Mouse (Mus musculus): ENCODE data around the gene Faap20. TPM values are rescaled to one million over a fixed set of nuclear protein-coding genes. Genes with fewer than 3 reads are reported as not detected.

The Faap20 gene
- polyA plus RNA-seq, 1 experiment from 2014 or later: 65.0 TPM

- Histone ChIP-seq H3K4me1 (ENCODE audit: control insufficient read depth, insufficient read depth, low read length) (peaks cover 22% of the 10 kb centered on the region), H3K9me3 (ENCODE audit: control insufficient read depth, low read depth, low read length) (no peaks in the 10 kb centered on the region), H3K4me3 (ENCODE audit: low read depth, low read length) (peak overlapping the region; percentile 25), H3K9ac (replicated peaks; ENCODE audit: low read depth, low read length) (peak overlapping the region; percentile 56), H3K27ac (ENCODE audit: low read length) (peak overlapping the region; percentile 97), H3K4me2 (replicated peaks; ENCODE audit: low read depth, low read length) (peak overlapping the region; percentile 54), H3K36me3 (ENCODE audit: control insufficient read depth, insufficient read depth, low read length) (no peaks in the 10 kb centered on the region), H3K27me3 (ENCODE audit: control insufficient read depth, insufficient read depth, low read length) (no peaks in the 10 kb centered on the region)
- ATAC-seq (ENCODE audit: insufficient number of reproducible peaks, insufficient read depth, low FRiP score, low read depth): no peak
- 31% methylated on average over 20 of the region's 20 CpGs for WGBS
Observed at GRCm38 (mm10) chr4:155223594-155224528, 25.7 kb upstream of the Faap20 start.

- Histone ChIP-seq H3K4me1 (ENCODE audit: control insufficient read depth, insufficient read depth, low read length) (peaks cover 6% of the 10 kb centered on the region; the same call in 1 of the 2 replicates), H3K36me3 (ENCODE audit: control insufficient read depth, insufficient read depth, low read length) (no peaks in the 10 kb centered on the region), H3K27ac (ENCODE audit: low read length) (no peak overlapping the region), H3K9me3 (ENCODE audit: control insufficient read depth, low read depth, low read length) (no peaks in the 10 kb centered on the region), H3K27me3 (ENCODE audit: control insufficient read depth, insufficient read depth, low read length) (no peaks in the 10 kb centered on the region), H3K4me2 (replicated peaks; ENCODE audit: low read depth, low read length) (no peak overlapping the region), H3K4me3 (ENCODE audit: low read depth, low read length) (no peak overlapping the region), H3K9ac (replicated peaks; ENCODE audit: low read depth, low read length) (no peak overlapping the region)
- ATAC-seq (ENCODE audit: insufficient number of reproducible peaks, insufficient read depth, low FRiP score, low read depth): no peak
- 78% methylated on average over 5 of the region's 5 CpGs for WGBS
Observed at GRCm38 (mm10) chr4:155225918-155226317, 23.7 kb upstream of the Faap20 start.

- no peak for ATAC-seq (ENCODE audit: insufficient number of reproducible peaks, insufficient read depth, low FRiP score, low read depth)
- no peak overlapping the region for H3K9ac ChIP-seq (replicated peaks; ENCODE audit: low read depth, low read length)
- no peaks in the 10 kb centered on the region for H3K27me3 ChIP-seq (ENCODE audit: control insufficient read depth, insufficient read depth, low read length)
- no peaks in the 10 kb centered on the region for H3K9me3 ChIP-seq (ENCODE audit: control insufficient read depth, low read depth, low read length)
- WGBS: 78% methylated on average over 4 of the region's 4 CpGs
- peaks cover 6% of the 10 kb centered on the region; the same call in 1 of the 2 replicates for H3K4me1 ChIP-seq (ENCODE audit: control insufficient read depth, insufficient read depth, low read length)
- H3K27ac ChIP-seq (ENCODE audit: low read length): no peak overlapping the region
- no peaks in the 10 kb centered on the region for H3K36me3 ChIP-seq (ENCODE audit: control insufficient read depth, insufficient read depth, low read length)
- no peak overlapping the region for H3K4me2 ChIP-seq (replicated peaks; ENCODE audit: low read depth, low read length)
- H3K4me3 ChIP-seq (ENCODE audit: low read depth, low read length): no peak overlapping the region
Observed at GRCm38 (mm10) chr4:155227986-155228385, 21.6 kb upstream of the Faap20 start.

- Histone ChIP-seq H3K9me3 (ENCODE audit: control insufficient read depth, low read depth, low read length) (no peaks in the 10 kb centered on the region), H3K36me3 (ENCODE audit: control insufficient read depth, insufficient read depth, low read length) (no peaks in the 10 kb centered on the region), H3K4me1 (ENCODE audit: control insufficient read depth, insufficient read depth, low read length) (peaks cover 10% of the 10 kb centered on the region), H3K27ac (ENCODE audit: low read length) (no peak overlapping the region), H3K4me2 (replicated peaks; ENCODE audit: low read depth, low read length) (no peak overlapping the region), H3K27me3 (ENCODE audit: control insufficient read depth, insufficient read depth, low read length) (no peaks in the 10 kb centered on the region), H3K4me3 (ENCODE audit: low read depth, low read length) (no peak overlapping the region), H3K9ac (replicated peaks; ENCODE audit: low read depth, low read length) (no peak overlapping the region)
- WGBS: 71% methylated on average over 5 of the region's 5 CpGs
- ATAC-seq (ENCODE audit: insufficient number of reproducible peaks, insufficient read depth, low FRiP score, low read depth): no peak
Observed at GRCm38 (mm10) chr4:155228461-155228860, 21.1 kb upstream of the Faap20 start.

DNA sequence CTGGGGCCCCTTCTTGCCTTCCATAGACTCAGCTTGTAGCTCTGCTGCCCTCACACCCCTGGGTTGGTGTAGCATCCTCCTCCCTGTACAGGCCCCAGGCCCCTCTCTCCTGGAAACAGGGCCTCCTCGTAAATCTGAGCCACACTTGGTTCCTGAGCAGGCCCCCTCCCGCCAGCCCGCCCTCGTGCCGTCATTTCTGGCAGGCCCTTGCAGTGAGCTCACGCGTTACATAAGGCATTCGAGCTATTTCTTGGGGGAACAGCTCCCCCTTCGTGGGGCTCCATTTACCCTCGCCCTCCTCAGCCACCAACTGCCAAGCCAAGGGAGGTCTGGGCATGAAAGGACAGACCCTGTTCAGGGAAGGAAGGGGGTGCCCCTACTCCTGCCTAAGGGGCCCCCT is 15.7 kb upstream of the Faap20 start:
- Histone ChIP-seq H3K27me3 (ENCODE audit: control insufficient read depth, insufficient read depth, low read length) (no peaks in the 10 kb centered on the region), H3K4me1 (ENCODE audit: control insufficient read depth, insufficient read depth, low read length) (peaks cover 39% of the 10 kb centered on the region), H3K4me2 (replicated peaks; ENCODE audit: low read depth, low read length) (0 out of 2 replicates have a peak overlapping the region, but pooled peaks have one; percentile 30), H3K9me3 (ENCODE audit: control insufficient read depth, low read depth, low read length) (no peaks in the 10 kb centered on the region), H3K36me3 (ENCODE audit: control insufficient read depth, insufficient read depth, low read length) (no peaks in the 10 kb centered on the region), H3K4me3 (ENCODE audit: low read depth, low read length) (no peak overlapping the region), H3K27ac (ENCODE audit: low read length) (peak overlapping the region; percentile 99), H3K9ac (replicated peaks; ENCODE audit: low read depth, low read length) (0 out of 2 replicates have a peak overlapping the region, but pooled peaks have one; percentile 10)
- 5% methylated on average over 10 of the region's 10 CpGs for WGBS
- ATAC-seq (ENCODE audit: insufficient number of reproducible peaks, insufficient read depth, low FRiP score, low read depth): peak; percentile 62; the same call in 1 of the 2 replicates

DNA sequence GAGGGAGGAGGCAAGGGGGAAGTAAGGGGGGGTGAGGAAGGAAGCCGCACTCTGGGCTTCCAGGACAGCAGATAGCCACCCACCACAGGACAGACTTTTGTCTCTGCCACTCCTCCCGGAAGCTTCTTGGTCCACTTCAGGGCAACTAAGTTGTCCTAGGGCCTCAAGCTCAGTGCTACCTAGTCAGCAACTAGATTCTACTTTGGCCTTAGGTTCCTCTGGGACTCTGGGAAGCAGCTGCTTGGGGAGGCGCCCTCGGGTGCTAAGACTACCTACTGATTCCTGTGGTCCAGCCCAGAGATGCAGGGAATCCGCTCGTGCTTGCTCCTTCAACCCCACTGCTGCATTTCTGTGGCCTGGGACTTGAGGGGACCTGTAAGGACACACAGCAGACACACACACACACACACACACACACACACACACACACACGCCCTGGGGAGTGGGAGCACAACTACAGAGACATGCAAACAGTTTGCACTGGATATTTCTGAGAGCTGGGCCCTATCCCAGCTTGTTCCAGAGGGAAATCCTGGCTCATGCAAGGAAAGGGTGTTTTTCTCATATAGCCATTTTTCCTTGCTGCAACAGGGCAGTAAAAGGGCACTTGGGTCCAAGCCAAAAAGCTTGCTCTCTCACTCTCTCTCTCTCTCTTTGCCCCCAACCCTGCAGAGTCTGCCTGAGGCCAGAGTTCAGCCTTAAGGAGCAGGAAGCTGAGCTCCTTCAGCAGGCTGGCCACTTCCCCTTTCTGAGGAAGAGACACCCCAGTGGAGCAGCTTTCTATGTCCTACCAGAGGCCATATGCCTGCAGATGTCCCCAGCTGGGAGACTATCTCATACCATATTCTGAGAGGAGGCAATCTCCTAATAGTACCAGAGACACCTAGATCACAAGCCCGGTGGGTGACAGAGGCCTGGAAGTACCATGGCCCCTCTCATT is 15.0 kb upstream of the Faap20 start:
- H3K4me1 ChIP-seq (ENCODE audit: control insufficient read depth, insufficient read depth, low read length): peaks cover 39% of the 10 kb centered on the region
- H3K9me3 ChIP-seq (ENCODE audit: control insufficient read depth, low read depth, low read length): no peaks in the 10 kb centered on the region
- 47% methylated on average over 8 of the region's 8 CpGs for WGBS
- no peak overlapping the region for H3K4me3 ChIP-seq (ENCODE audit: low read depth, low read length)
- H3K4me2 ChIP-seq (replicated peaks; ENCODE audit: low read depth, low read length): peak overlapping the region; percentile 30
- no peaks in the 10 kb centered on the region for H3K36me3 ChIP-seq (ENCODE audit: control insufficient read depth, insufficient read depth, low read length)
- 0 out of 2 replicates have a peak, but pooled peaks have one; percentile 0 for ATAC-seq (ENCODE audit: insufficient number of reproducible peaks, insufficient read depth, low FRiP score, low read depth)
- peak overlapping the region; percentile 99 for H3K27ac ChIP-seq (ENCODE audit: low read length)
- peak overlapping the region; percentile 10; the same call in 1 of the 2 replicates for H3K9ac ChIP-seq (replicated peaks; ENCODE audit: low read depth, low read length)
- H3K27me3 ChIP-seq (ENCODE audit: control insufficient read depth, insufficient read depth, low read length): no peaks in the 10 kb centered on the region

GRCm38 (mm10) chr4:155235311-155236119 is 14.1 kb upstream of the Faap20 start:
- 9% methylated on average over 18 of the region's 18 CpGs for WGBS
- no peak overlapping the region for H3K4me3 ChIP-seq (ENCODE audit: low read depth, low read length)

More at GRCm38 (mm10) chr4:155235311-155236119, 14.1 kb upstream of the Faap20 start:
- H3K36me3 ChIP-seq (ENCODE audit: control insufficient read depth, insufficient read depth, low read length): no peaks in the 10 kb centered on the region
- H3K27me3 ChIP-seq (ENCODE audit: control insufficient read depth, insufficient read depth, low read length): no peaks in the 10 kb centered on the region
- H3K27ac ChIP-seq (ENCODE audit: low read length): peak overlapping the region; percentile 99
- peaks cover 39% of the 10 kb centered on the region for H3K4me1 ChIP-seq (ENCODE audit: control insufficient read depth, insufficient read depth, low read length)
- ATAC-seq (ENCODE audit: insufficient number of reproducible peaks, insufficient read depth, low FRiP score, low read depth): peak; percentile 83
- no peaks in the 10 kb centered on the region for H3K9me3 ChIP-seq (ENCODE audit: control insufficient read depth, low read depth, low read length)
- H3K9ac ChIP-seq (replicated peaks; ENCODE audit: low read depth, low read length): no peak overlapping the region; the same call in 1 of the 2 replicates
- H3K4me2 ChIP-seq (replicated peaks; ENCODE audit: low read depth, low read length): peak overlapping the region; percentile 30
